In the genomic region with DNA sequence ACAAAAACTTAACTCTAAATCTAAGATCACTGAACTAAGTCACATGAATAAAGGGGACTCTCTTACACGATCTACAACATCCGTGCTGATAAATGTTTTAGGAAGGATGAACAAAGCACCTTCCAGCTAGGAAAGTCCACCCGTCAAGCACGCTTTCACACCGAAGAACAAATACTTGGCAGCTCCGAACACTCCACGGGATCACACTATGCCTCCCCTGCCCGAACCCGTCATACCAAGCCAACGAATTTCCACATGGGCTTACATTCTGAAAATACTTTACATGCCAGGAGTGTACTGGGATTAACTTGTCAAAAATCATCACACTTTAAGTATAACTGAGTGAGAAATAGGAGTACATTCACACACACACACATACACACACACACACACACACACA, we compare ENCODE assay signal across 15 mouse cellular contexts. TPM values are rescaled to one million over a fixed set of nuclear protein-coding genes. Genes with fewer than 3 reads are reported as not detected.
DNase-seq lines count a peak whose midpoint lies in the region; ATAC-seq and TF ChIP-seq lines count a peak whose summit lies in the region.
"Had no signal": no experiment of that assay in that cellular context is flagged by ENCODE, and none has a peak within 500 bp of the region (broad histone marks: within the 10 kb centered on the region; RNA-seq: fewer than 3 reads in every experiment).

No protein-coding gene starts in this region.

- H3K4me1 ChIP-seq in embryonic facial prominence, embryonic 13.5 days: peaks cover 41% of the 10 kb centered on the region
- H3K4me1 ChIP-seq in embryonic facial prominence, embryonic 10.5 days: peaks cover 51% of the 10 kb centered on the region
- peaks cover 16 to 49% of the 10 kb centered on the region in 2 experiments for H3K4me1 ChIP-seq in heart, embryonic 14.5 days (ENCODE audit: control insufficient read depth in 2 of 2, insufficient read depth in 2 of 2, low read length in 2 of 2)
- peaks cover 27% of the 10 kb centered on the region; the same call in 1 of the 2 replicates for H3K4me1 ChIP-seq in lung, postnatal 0 days (ENCODE audit: insufficient read depth, low read depth, low read length)

- intact Hi-C loops in left cerebral cortex, postnatal 10 days (cut with DNase I): no loop called here

- 48% methylated on average over 10 of the region's 10 CpGs for WGBS in embryonic facial prominence, embryonic 13.5 days
- WGBS in embryonic facial prominence, embryonic 10.5 days: 83% methylated on average over 10 of the region's 10 CpGs
- whole genome bisulfite sequencing in heart, embryonic 14.5 days: 42% methylated on average over 10 of the region's 10 CpGs
- 36% methylated on average over 10 of the region's 10 CpGs for WGBS in lung, postnatal 0 days

- H3K36me3 ChIP-seq in embryonic facial prominence, embryonic 13.5 days: no peaks in the 10 kb centered on the region
- peaks cover 11% of the 10 kb centered on the region for H3K36me3 ChIP-seq in embryonic facial prominence, embryonic 10.5 days (replicated peaks)
- no peaks in the 10 kb centered on the region for H3K36me3 ChIP-seq in heart, embryonic 14.5 days (ENCODE audit: control insufficient read depth, insufficient read depth, low read length)
- no peaks in the 10 kb centered on the region for H3K36me3 ChIP-seq in lung, postnatal 0 days (ENCODE audit: insufficient read depth, low read length)
- H3K36me3 ChIP-seq: limb, embryonic 13.5 days had no signal

- no peak for TF ChIP-seq CTCF in lung, postnatal 0 days (IDR thresholded peaks at IDR 0.05)

- H3K27me3 ChIP-seq in embryonic facial prominence, embryonic 13.5 days: no peaks in the 10 kb centered on the region
- no peaks in the 10 kb centered on the region for H3K27me3 ChIP-seq in embryonic facial prominence, embryonic 10.5 days (replicated peaks; ENCODE audit: low read depth, poor library complexity, severe bottlenecking)
- H3K27me3 ChIP-seq in heart, embryonic 14.5 days (ENCODE audit: control insufficient read depth, insufficient read depth, low read length): no peaks in the 10 kb centered on the region
- no peaks in the 10 kb centered on the region for H3K27me3 ChIP-seq in lung, postnatal 0 days (replicated peaks; ENCODE audit: insufficient read depth, low read length)
- H3K27me3 ChIP-seq: kidney, embryonic 15.5 days; limb, embryonic 13.5 days had no signal

- no peak overlapping the region for H3K4me2 ChIP-seq in embryonic facial prominence, embryonic 13.5 days
- peak overlapping the region; percentile 40 for H3K4me2 ChIP-seq in heart, embryonic 14.5 days (ENCODE audit: low read length)
- no peak overlapping the region for H3K4me2 ChIP-seq in lung, postnatal 0 days (replicated peaks; ENCODE audit: low read depth, low read length)
- H3K4me2 ChIP-seq: kidney, embryonic 15.5 days; limb, embryonic 13.5 days had no signal

- peak; percentile 74 for TF ChIP-seq EP300 in lung, postnatal 0 days (IDR thresholded peaks at IDR 0.05)

- H3K9ac ChIP-seq in embryonic facial prominence, embryonic 13.5 days: no peak overlapping the region
- H3K9ac ChIP-seq in heart, embryonic 14.5 days (ENCODE audit: low read length): peak overlapping the region; percentile 21; the same call in 1 of the 2 replicates
- no peak overlapping the region for H3K9ac ChIP-seq in lung, postnatal 0 days (replicated peaks; ENCODE audit: low read depth)
- H3K9ac ChIP-seq: kidney, embryonic 15.5 days; limb, embryonic 13.5 days; liver, postnatal 0 days had no signal

- H3K9me3 ChIP-seq in embryonic facial prominence, embryonic 13.5 days: no peaks in the 10 kb centered on the region
- no peaks in the 10 kb centered on the region; the same call in 1 of the 2 replicates for H3K9me3 ChIP-seq in embryonic facial prominence, embryonic 10.5 days
- no peaks in the 10 kb centered on the region for H3K9me3 ChIP-seq in heart, embryonic 14.5 days (ENCODE audit: control insufficient read depth, low read length)
- no peaks in the 10 kb centered on the region for H3K9me3 ChIP-seq in lung, postnatal 0 days (ENCODE audit: low read length)
- H3K9me3 ChIP-seq: kidney, embryonic 15.5 days; limb, embryonic 13.5 days had no signal

- no peak for DNase-seq in embryonic facial prominence, embryonic 10.5 days (ENCODE audit: low spot score)
- DNase-seq in heart, adult 9 months (ENCODE audit: low spot score in 2 of 2): no peak
- DNase-seq in lung, postnatal 0 days (ENCODE audit: low spot score): peak; percentile 74
- no peak for DNase-seq in lung, postnatal 25 days (ENCODE audit: low spot score)
- DNase-seq in right cerebral cortex, postnatal 4 days: no peak
- DNase-seq in left cerebral cortex, postnatal 10 days (ENCODE audit: extremely low spot score in 1 of 2, low spot score in 2 of 2): no peak
- DNase-seq: adrenal gland, postnatal 25 days; cerebellum, adult 9-11 months; liver, postnatal 0 days had no signal

- 0 out of 2 replicates have a peak overlapping the region, but pooled peaks have one; percentile 28 for H3K27ac ChIP-seq in embryonic facial prominence, embryonic 13.5 days
- H3K27ac ChIP-seq in embryonic facial prominence, embryonic 10.5 days (replicated peaks): no peak overlapping the region
- peak overlapping the region; percentile 37 to 50; a peak in 3 of 4 replicates for H3K27ac ChIP-seq in heart, embryonic 14.5 days (replicated peaks in 1 of 2; ENCODE audit: control insufficient read depth in 1 of 2, insufficient read depth in 1 of 2, low read depth in 2 of 2, low read length in 2 of 2)
- H3K27ac ChIP-seq in lung, postnatal 0 days (ENCODE audit: low read length): peak overlapping the region; percentile 43; the same call in 1 of the 2 replicates
- H3K27ac ChIP-seq: kidney, embryonic 15.5 days; left cerebral cortex, adult 2 months; limb, embryonic 13.5 days had no signal

- no peak for ATAC-seq in embryonic facial prominence, embryonic 13.5 days (ENCODE audit: insufficient number of reproducible peaks, insufficient read depth, low FRiP score, low TSS enrichment, low read depth)
- ATAC-seq in heart, embryonic 14.5 days (ENCODE audit: insufficient number of reproducible peaks, insufficient read depth, low FRiP score, low read depth): 0 out of 2 replicates have a peak, but pooled peaks have one; percentile 36
- ATAC-seq in lung, postnatal 0 days: peak; percentile 72
- ATAC-seq: activated CD4-positive, CD25-positive, alpha-beta regulatory T cell, adult 4 months; liver, postnatal 0 days had no signal

- H3K4me3 ChIP-seq in embryonic facial prominence, embryonic 13.5 days: no peak overlapping the region
- H3K4me3 ChIP-seq in embryonic facial prominence, embryonic 10.5 days: no peak overlapping the region
- H3K4me3 ChIP-seq in heart, embryonic 14.5 days (ENCODE audit: control insufficient read depth in 1 of 2, insufficient read depth in 1 of 2, low read depth in 1 of 2, low read length in 2 of 2): no peak overlapping the region
- no peak overlapping the region for H3K4me3 ChIP-seq in lung, postnatal 0 days (ENCODE audit: low read depth, low read length)
- H3K4me3 ChIP-seq: kidney, embryonic 15.5 days; left cerebral cortex, adult 2 months; limb, embryonic 13.5 days had no signal

RNA-seq across cellular contexts. Expression of gene App, which starts 17.7 kb away (rescaled TPM):
- 197 and 260 TPM in 2 replicates for polyA plus RNA-seq in embryonic facial prominence, embryonic 13.5 days (2015; fragmentation: Nextera tagmentation; extraction: Ambion mirVana)
- polyA plus RNA-seq in embryonic facial prominence, embryonic 10.5 days (2016; fragmentation: Nextera tagmentation; extraction: Ambion mirVana): 116 TPM in 2 replicates
- polyA plus RNA-seq in heart, embryonic 14.5 days (2014; fragmentation: Nextera tagmentation; extraction: Ambion mirVana): 162 and 169 TPM in 2 replicates
- polyA plus RNA-seq in lung, postnatal 0 days (2015; fragmentation: Nextera tagmentation; extraction: Ambion mirVana): 425 and 457 TPM in 2 replicates
- 1,000 to 10,000 TPM; 1,138 to 1,191 TPM for total RNA-seq in left cerebral cortex, postnatal 10 days (2021)
